Mouse (Mus musculus): ENCODE measurements around the gene Gjd3.

Gene Gjd3

DNA sequence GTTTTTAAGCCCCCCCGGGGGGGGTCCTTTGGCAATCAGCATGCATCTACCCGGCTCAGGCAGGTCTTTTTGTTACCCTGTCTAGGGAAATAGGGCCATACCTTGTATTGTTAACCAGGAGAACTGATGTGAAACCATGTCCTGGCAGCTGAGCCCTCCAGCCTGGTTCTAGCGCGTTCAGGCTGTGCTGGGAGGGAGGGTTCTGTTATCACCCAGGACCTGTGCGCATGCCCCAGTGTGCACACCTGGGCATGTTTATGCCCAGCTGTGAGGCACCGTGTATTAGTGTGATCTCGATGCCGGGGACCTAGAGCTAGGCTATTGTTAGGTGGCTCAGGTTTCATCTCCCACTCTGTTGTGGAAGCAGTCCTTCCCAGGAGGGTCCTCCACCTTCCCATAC lies 21.1 kb downstream of the Gjd3 start:
- TF ChIP-seq NANOG (IDR thresholded peaks at IDR 0.05; ENCODE audit: borderline replicate concordance, low read length) (no peak), POU5F1 (IDR thresholded peaks at IDR 0.05; ENCODE audit: borderline replicate concordance, low read length) (no peak)
- peaks cover 38% of the 10 kb centered on the region for H3K36me3 ChIP-seq (ENCODE audit: insufficient read depth, low read length)
- H3K4me3 ChIP-seq (replicated peaks; ENCODE audit: low read length), result peak overlapping the region; percentile 90
- H3K4me1 ChIP-seq (replicated peaks; ENCODE audit: low read depth, low read length), result peaks cover 81% of the 10 kb centered on the region
- H3K9me3 ChIP-seq (ENCODE audit: low read length), result no peaks in the 10 kb centered on the region
- H3K27me3 ChIP-seq (ENCODE audit: insufficient read depth, low read length), result no peaks in the 10 kb centered on the region

DNA sequence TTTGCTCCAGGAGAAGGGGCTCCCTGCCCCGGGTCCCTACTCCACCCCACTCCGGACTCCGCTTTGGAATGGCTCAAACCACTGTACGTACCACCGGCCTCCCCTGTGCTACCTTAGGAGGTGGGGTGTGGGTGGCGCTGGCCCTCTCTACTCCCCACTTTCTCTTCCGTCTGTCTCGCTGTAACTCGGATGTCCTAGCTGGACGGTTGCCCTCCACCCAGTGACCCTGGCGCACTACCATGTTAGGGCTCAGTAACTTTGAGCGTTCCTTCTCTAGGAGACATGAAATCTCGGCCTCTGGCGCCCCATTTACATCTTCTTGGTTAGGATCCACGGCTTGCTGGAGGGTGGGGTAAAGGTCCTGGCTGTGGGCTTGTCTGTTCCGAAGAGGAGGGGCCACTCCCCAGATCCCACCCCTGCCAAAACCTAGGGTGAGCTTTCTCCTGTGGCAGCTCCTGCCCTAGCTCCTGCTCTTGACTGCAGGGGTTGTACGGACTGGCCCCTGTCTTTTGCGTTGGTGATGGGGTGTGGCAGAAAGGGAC lies 21.7 kb downstream of the Gjd3 start:
- Histone ChIP-seq H3K36me3 (ENCODE audit: insufficient read depth, low read length) (peaks cover 36% of the 10 kb centered on the region), H3K4me3 (replicated peaks; ENCODE audit: low read length) (peak overlapping the region; percentile 90), H3K4me1 (replicated peaks; ENCODE audit: low read depth, low read length) (peaks cover 81% of the 10 kb centered on the region), H3K9me3 (ENCODE audit: low read length) (no peaks in the 10 kb centered on the region), H3K27me3 (ENCODE audit: insufficient read depth, low read length) (no peaks in the 10 kb centered on the region)
- no peak for TF ChIP-seq CTCF (conservative IDR thresholded peaks at IDR 0.05; ENCODE audit: low read length)
- no peak for TF ChIP-seq POU5F1 (IDR thresholded peaks at IDR 0.05; ENCODE audit: borderline replicate concordance, low read length)
- no peak for TF ChIP-seq NANOG (IDR thresholded peaks at IDR 0.05; ENCODE audit: borderline replicate concordance, low read length)

DNA sequence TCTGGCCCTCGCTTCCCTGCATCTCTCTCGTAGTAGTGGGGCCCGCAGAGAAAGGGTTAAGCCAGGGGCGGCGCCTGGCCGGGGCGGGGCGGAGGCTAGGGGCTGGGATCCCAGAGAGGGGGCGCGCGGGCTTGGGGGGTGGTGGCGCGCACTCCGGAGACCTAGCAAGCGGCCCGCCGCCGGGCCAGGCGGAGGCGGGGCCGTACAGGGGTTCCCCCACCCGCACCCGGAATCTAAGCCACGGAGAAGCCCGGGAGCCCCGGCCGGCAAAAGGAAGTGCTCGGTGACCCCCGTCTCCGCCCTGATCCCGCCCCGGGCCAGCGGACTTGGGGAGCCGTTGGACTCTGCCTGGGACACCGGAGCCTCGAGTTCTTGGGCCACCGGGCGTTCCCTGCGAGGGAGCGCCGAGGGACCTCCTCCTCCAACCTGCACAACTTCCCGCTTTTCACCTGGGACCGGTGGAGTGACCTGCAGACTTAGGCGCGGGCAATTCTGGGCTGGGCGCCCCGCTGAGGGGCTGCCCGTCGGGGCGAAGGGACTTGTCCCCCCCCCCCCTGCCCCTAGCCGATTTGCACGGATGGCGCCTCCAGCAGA lies 22.4 kb downstream of the Gjd3 start:
- no peaks in the 10 kb centered on the region for H3K9me3 ChIP-seq (ENCODE audit: low read length)

DNA sequence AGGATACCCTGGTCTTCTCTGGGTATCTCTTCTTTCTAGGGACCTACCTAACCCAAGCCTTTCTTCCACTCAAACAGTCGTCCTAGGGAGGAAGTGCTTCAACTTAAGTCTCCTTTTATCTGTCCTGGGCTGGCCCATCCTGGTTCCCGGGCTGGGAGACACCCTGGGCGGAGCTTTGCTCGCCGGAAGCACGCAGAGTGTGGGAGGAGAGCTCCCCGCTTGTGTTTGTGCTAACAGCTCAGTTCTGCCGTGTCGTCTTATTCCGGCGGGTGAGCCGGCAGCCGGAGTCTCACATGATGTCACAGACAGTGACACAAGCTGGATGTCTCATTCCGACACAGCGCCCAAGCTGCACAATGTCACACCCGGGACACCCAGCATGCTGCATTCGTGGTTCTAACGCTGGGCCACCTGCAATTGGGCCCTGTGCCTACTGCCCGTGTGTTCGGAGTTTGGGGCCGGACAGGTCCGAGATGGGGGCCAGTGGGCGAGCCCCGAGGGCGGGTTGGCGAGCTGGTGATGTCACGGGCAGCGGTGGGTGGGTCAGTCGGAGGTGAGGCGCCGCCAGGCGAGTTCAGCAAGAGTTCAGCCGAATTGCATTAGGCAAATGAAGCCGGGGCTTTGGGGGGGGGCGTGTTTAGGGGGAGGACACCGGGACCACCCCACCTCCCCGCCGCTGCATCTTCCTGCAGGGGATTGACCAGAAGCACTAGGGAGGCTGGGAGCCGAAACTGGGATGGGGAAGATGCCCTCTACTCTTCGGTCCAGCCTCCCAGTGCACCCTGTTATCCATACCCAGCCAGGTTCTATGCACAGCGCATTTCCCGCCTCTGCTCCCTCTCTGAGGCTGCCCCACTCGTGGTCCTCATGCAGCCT lies 23.1 kb downstream of the Gjd3 start:
- H3K36me3 ChIP-seq (ENCODE audit: insufficient read depth, low read length), result peaks cover 26% of the 10 kb centered on the region; the same call in 1 of the 2 replicates
- H3K4me3 ChIP-seq (replicated peaks; ENCODE audit: low read length), result peak overlapping the region; percentile 90
- TF ChIP-seq NANOG (IDR thresholded peaks at IDR 0.05; ENCODE audit: borderline replicate concordance, low read length) (no peak), POU5F1 (IDR thresholded peaks at IDR 0.05; ENCODE audit: borderline replicate concordance, low read length) (no peak), CTCF (conservative IDR thresholded peaks at IDR 0.05; ENCODE audit: low read length) (no peak)
- H3K9me3 ChIP-seq (ENCODE audit: low read length), result no peaks in the 10 kb centered on the region
- H3K4me1 ChIP-seq (replicated peaks; ENCODE audit: low read depth, low read length), result peaks cover 80% of the 10 kb centered on the region
- H3K27me3 ChIP-seq (ENCODE audit: insufficient read depth, low read length), result no peaks in the 10 kb centered on the region

More for the DNA sequence above, 22.4 kb downstream of the Gjd3 start:
- H3K27me3 ChIP-seq (ENCODE audit: insufficient read depth, low read length), result no peaks in the 10 kb centered on the region
- peak overlapping the region; percentile 90 for H3K4me3 ChIP-seq (replicated peaks; ENCODE audit: low read length)
- peaks cover 31% of the 10 kb centered on the region; the same call in 1 of the 2 replicates for H3K36me3 ChIP-seq (ENCODE audit: insufficient read depth, low read length)
- TF ChIP-seq POU5F1 (IDR thresholded peaks at IDR 0.05; ENCODE audit: borderline replicate concordance, low read length), result no peak
- no peak for TF ChIP-seq CTCF (conservative IDR thresholded peaks at IDR 0.05; ENCODE audit: low read length)
- no peak for TF ChIP-seq NANOG (IDR thresholded peaks at IDR 0.05; ENCODE audit: borderline replicate concordance, low read length)
- H3K4me1 ChIP-seq (replicated peaks; ENCODE audit: low read depth, low read length), result peaks cover 80% of the 10 kb centered on the region

DNA sequence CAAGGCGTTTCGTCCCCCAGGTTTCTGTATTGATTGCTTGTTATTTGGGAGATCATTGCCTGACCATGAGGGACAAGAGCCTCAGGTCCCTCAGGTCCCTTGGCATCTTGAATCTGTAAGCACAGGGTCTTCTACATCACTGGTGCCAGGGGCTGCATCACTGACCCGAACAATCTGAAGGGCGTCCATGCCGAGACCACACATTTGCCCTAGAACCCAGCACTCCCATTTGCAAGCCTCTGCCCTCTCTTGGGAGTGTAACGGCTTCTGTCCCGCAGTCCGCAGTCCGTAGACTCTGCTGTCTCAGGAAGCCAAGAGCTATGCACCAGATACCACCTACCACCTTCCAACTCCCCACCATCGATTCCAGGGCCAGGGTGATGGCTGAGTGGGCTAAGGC lies 26.5 kb downstream of the Gjd3 start:
- H3K4me1 ChIP-seq (replicated peaks; ENCODE audit: low read depth, low read length), result peaks cover 85% of the 10 kb centered on the region
- H3K9me3 ChIP-seq (ENCODE audit: low read length), result no peaks in the 10 kb centered on the region
- H3K36me3 ChIP-seq (ENCODE audit: insufficient read depth, low read length), result peaks cover 29% of the 10 kb centered on the region
- no peaks in the 10 kb centered on the region for H3K27me3 ChIP-seq (ENCODE audit: insufficient read depth, low read length)
- TF ChIP-seq CTCF (conservative IDR thresholded peaks at IDR 0.05; ENCODE audit: low read length) (no peak), NANOG (IDR thresholded peaks at IDR 0.05; ENCODE audit: borderline replicate concordance, low read length) (no peak), POU5F1 (IDR thresholded peaks at IDR 0.05; ENCODE audit: borderline replicate concordance, low read length) (no peak)
- H3K4me3 ChIP-seq (replicated peaks; ENCODE audit: low read length), result peak overlapping the region; percentile 55

DNA sequence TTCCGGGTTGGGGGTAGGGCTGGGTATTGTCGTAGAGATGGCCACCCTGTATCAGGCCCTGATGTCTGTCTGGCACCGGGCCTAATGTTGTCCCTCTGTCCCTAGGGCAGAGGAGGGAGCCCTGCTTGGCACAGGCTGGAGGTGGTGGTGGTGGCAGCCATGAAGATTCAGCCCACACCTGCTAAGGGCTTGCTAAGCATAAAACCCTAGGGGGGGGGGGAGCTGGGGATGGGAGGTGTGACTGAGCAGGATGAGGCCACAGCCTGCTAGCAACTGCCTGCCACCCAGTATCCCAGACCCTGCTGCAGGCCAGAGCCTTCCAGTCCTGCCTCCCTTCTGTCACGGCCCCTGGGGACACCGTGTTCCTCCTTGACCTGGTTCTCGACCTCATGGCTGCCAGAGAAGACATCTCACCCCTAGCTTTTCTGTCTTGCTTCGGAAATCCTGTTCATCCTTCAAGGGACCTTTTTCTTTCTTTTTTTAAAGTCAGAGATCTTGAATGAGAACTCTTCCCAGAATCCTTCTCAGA lies 27.0 kb downstream of the Gjd3 start:
- TF ChIP-seq CTCF (conservative IDR thresholded peaks at IDR 0.05; ENCODE audit: low read length) (no peak), POU5F1 (IDR thresholded peaks at IDR 0.05; ENCODE audit: borderline replicate concordance, low read length) (no peak), NANOG (IDR thresholded peaks at IDR 0.05; ENCODE audit: borderline replicate concordance, low read length) (no peak)
- Histone ChIP-seq H3K4me3 (replicated peaks; ENCODE audit: low read length) (peak overlapping the region; percentile 57), H3K4me1 (replicated peaks; ENCODE audit: low read depth, low read length) (peaks cover 85% of the 10 kb centered on the region), H3K36me3 (ENCODE audit: insufficient read depth, low read length) (peaks cover 34% of the 10 kb centered on the region), H3K9me3 (ENCODE audit: low read length) (no peaks in the 10 kb centered on the region), H3K27me3 (ENCODE audit: insufficient read depth, low read length) (no peaks in the 10 kb centered on the region)

DNA sequence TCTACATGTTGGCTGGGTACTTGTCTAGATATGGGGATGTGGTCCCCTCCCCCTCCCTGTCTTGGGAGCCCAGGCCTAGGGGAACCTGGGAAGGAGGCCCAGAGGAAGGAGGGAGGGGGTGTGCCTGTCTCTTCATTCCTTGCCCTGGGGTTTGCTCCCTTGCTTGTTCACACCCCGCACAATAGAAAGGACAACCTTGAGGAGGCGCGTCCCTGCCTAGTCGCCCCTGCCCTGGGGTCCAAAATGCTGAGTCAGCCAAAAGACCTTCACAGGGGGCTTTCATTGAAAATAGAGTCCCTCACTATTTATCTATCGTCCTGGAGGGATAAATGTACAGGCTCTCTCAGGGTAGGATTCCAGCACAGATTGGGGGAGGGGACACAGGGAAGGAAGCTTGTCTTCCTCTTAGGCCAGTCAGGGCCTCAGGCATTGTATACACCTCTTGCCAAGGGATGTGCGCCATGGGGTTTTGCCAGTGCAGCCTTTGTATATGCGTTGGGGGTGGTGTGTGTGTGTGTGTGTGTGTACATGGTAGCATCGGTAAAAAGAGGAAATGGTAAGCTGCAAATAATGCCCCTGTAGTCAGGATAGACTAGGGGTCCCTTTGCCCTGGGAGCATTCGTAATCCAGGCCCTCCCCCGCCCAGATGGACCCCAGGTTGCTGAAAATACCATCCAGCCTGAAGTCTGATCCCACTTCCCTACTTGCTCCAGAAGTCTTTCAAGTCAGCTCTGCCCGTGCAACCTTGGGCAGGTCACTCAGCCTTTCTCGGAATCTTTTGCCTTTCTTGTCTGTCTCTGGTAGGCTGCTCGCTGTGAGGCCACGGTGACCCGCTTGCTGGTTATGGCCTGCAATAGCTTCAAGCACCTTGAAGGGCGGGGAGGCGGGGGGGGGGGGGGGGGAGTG lies 27.8 kb downstream of the Gjd3 start:
- Histone ChIP-seq H3K4me3 (replicated peaks; ENCODE audit: low read length) (peak overlapping the region; percentile 68), H3K36me3 (ENCODE audit: insufficient read depth, low read length) (peaks cover 41% of the 10 kb centered on the region), H3K4me1 (replicated peaks; ENCODE audit: low read depth, low read length) (peaks cover 92% of the 10 kb centered on the region), H3K27me3 (ENCODE audit: insufficient read depth, low read length) (no peaks in the 10 kb centered on the region), H3K9me3 (ENCODE audit: low read length) (no peaks in the 10 kb centered on the region)
- TF ChIP-seq CTCF (conservative IDR thresholded peaks at IDR 0.05; ENCODE audit: low read length) (no peak), NANOG (IDR thresholded peaks at IDR 0.05; ENCODE audit: borderline replicate concordance, low read length) (no peak), POU5F1 (IDR thresholded peaks at IDR 0.05; ENCODE audit: borderline replicate concordance, low read length) (no peak)
